Mouse (Mus musculus): ENCODE results near the gene Trcg1. TPM values are rescaled to one million over a fixed set of nuclear protein-coding genes. Genes with fewer than 3 reads are reported as not detected.
"Not testable (repeated sequence)": the region's sequence is repeated elsewhere in the genome, so short reads cannot be mapped to it uniquely, and the experiment has no call there.

Gene Trcg1
- total RNA-seq (2021): not detected

DNA sequence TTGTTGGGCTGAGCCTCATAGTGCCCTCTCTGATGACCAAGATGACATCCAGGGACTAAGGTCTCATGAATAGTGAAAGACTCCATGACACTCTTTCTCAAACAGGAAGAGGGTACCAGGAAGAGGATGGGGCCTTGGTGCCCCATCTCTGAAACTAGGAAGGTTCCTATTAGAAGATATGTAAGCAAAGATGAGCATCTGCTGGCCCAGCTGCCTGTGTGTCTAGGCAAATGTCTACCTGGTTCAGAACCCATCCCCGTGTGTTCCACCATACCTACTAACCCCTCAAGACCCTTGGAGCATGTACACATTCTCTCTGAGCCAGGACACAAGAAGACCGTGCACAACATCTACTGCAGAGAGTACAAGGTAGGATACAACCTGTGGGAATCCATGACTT lies at the start of gene Trcg1:
Trcg1 (plus strand) TSS at position 301 of the 400 bp plus-strand sequence.
- intact Hi-C loops (cut with DNase I): no loop called here
- DNase-seq (ENCODE audit: extremely low spot score in 1 of 2, low spot score in 2 of 2): no peak

GRCm38 (mm10) chr9:57196708-57197107 lies 39.6 kb upstream of the Trcg1 start:
- no peak for DNase-seq (ENCODE audit: extremely low spot score in 1 of 2, low spot score in 2 of 2)
- intact Hi-C loops (cut with DNase I): no loop called here

- intact Hi-C loops (cut with DNase I): no loop called here
- DNase-seq (ENCODE audit: extremely low spot score in 1 of 2, low spot score in 2 of 2): no peak
These were observed 38.9 kb upstream of the Trcg1 start for GRCm38 (mm10) chr9:57197414-57197813.

GRCm38 (mm10) chr9:57202981-57203380 lies 33.4 kb upstream of the Trcg1 start:
- intact Hi-C loops (cut with DNase I): loop anchor here (5.0 kb wide), 1 partner anchor 36 kb away; no protein-coding TSS in a partner anchor
- no peak for DNase-seq (ENCODE audit: extremely low spot score in 1 of 2, low spot score in 2 of 2)

GRCm38 (mm10) chr9:57203571-57203970 lies 32.8 kb upstream of the Trcg1 start:
- not testable (repeated sequence) for DNase-seq (ENCODE audit: extremely low spot score in 1 of 2, low spot score in 2 of 2)
- intact Hi-C loops (cut with DNase I): loop anchor here (5.0 kb wide), 1 partner anchor 36 kb away; no protein-coding TSS in a partner anchor

- intact Hi-C loops (cut with DNase I): no loop called here
- no peak for DNase-seq (ENCODE audit: extremely low spot score in 1 of 2, low spot score in 2 of 2)
These were observed 29.5 kb upstream of the Trcg1 start for GRCm38 (mm10) chr9:57206896-57207295.

DNA sequence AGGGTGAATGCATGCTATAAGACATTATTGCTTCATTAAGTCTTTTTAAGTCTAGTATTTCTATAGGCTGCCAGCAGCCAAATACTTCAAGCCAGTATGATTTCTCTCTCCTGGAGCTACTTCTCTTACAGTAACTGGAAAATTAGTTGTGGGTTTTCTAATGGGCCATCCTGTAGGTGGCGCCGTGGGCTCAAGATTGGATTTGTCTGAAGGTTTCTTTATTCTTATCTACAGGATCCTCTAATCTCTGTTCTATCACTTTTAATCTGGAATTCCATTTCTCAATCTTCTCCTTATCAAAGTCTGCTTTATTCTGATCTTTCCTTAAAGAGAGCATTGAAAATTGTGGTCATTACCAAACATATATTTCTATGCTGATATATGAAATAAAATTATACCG lies 27.0 kb upstream of the Trcg1 start:
- DNase-seq (ENCODE audit: extremely low spot score in 1 of 2, low spot score in 2 of 2): no peak
- intact Hi-C loops (cut with DNase I): no loop called here

DNA sequence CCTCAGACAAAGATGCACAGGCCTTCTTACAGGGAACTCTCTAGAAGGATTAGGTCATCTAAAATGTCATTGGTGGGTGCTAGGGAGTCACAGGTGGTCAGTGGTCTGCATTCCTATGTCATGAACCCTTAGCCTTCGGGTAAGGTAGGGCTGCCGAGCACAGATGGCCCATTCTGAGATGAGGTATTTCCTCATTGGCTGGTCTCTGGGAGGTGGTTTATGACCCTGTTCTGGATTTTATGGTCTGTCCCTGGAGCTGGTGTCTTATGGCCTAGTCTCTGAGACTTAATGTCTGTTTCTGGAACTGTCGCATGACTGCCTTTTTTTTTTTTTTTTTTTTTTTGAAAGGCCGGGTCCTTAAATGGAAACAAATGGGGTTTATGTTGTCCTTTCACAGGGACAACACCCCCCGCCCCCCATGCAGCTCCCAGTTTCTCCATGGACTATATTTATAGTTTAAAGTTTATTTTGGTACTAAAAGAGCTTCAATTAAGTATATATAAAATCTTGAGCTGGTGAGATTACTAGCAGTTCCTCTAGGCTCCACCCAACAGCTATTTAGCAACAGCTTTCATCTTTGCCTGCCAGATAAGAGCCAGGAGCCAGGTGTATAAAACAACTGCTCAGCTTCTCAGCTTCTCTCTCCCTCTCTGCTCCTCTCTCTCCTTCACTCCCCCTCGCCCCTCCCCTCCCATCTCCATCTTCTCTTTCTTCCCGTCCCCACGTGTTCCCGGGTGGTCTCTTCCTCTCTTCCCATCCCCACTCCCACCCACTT lies 23.7 kb upstream of the Trcg1 start:
- DNase-seq (ENCODE audit: extremely low spot score in 1 of 2, low spot score in 2 of 2): no peak
- intact Hi-C loops (cut with DNase I): loop anchor here (5.0 to 10.0 kb wide), 2 partner anchors 220 to 302 kb away; no protein-coding TSS in a partner anchor

DNA sequence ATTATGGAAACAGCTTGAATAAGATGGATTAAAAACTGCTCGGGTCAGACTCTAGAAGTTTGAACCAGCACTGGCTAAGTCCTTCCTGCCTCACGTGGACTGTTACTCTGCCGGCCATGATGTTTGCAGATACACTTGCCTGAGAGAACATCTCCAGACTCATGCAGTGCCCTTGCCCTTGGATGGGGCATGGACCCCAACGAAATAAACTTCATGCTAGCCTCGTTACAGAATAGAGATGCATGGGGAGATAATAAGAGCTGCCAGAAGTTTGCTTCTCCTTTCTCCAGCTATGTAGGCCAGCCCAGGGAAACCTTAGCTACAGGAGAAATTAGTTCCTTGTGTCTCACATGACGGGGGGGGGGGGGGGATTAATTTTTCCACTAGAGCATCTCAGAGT lies 21.9 kb upstream of the Trcg1 start:
- intact Hi-C loops (cut with DNase I): loop anchor here (5.0 to 10.0 kb wide), 2 partner anchors 218 to 300 kb away; no protein-coding TSS in a partner anchor
- no peak for DNase-seq (ENCODE audit: extremely low spot score in 1 of 2, low spot score in 2 of 2)

- intact Hi-C loops (cut with DNase I): loop anchor here (10.0 kb wide), 1 partner anchor 298 kb away; no protein-coding TSS in a partner anchor
- no peak for DNase-seq (ENCODE audit: extremely low spot score in 1 of 2, low spot score in 2 of 2)
These were observed 19.1 kb upstream of the Trcg1 start for GRCm38 (mm10) chr9:57217220-57217619.

DNA sequence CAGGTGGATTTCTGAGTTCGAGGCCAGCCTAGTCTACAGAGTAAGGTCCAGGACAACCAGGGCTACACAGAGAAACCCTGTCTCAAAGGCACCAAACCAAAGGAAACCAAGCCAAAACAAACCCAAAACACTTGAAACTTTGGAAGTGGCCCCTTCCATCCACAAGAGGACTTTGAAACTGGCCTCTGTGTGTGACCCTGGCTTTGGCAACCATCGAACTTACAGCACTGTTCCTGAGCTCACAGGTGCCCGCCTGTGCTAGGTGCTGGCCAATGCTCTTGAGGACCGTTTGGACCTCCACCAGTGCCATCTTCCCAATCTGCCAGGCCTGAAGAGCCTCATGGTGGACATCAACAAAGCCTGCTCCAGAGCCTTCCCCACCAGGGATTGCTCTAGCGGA lies 17.6 kb upstream of the Trcg1 start:
- no peak for DNase-seq (ENCODE audit: extremely low spot score in 1 of 2, low spot score in 2 of 2)
- intact Hi-C loops (cut with DNase I): loop anchor here (10.0 kb wide), 1 partner anchor 296 kb away; no protein-coding TSS in a partner anchor

DNA sequence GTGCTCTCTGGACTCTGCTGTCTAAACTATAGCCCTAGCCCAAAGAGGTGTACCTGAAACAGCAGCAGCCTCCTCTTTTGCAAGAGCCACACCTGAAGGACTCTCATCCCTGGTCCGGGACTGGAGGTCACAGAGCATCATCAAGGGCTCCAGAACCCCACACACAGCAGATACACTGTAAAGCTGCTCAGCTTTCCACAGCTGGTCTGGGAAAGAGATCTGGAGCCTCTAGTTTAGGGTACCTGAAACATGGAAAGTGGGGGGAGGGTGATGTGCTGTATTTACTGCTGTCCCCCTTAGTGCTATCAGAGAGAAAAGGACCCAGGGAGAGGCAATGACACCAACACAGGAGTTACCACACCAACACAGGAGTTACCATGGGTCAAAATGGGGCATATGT lies 16.8 kb upstream of the Trcg1 start:
- intact Hi-C loops (cut with DNase I): loop anchor here (10.0 kb wide), 1 partner anchor 295 kb away; no protein-coding TSS in a partner anchor
- DNase-seq (ENCODE audit: extremely low spot score in 1 of 2, low spot score in 2 of 2): no peak

- peak in 1 of 2 experiments; percentile 20 for DNase-seq (ENCODE audit: extremely low spot score in 1 of 2, low spot score in 2 of 2)
- intact Hi-C loops (cut with DNase I): loop anchor here (5.0 to 10.0 kb wide), 2 partner anchors 58 to 296 kb away; partner anchors contain the start of gene Snx33
These were observed 16.0 kb upstream of the Trcg1 start for GRCm38 (mm10) chr9:57220356-57220755.

- intact Hi-C loops (cut with DNase I): loop anchor here (5.0 to 10.0 kb wide), 2 partner anchors 61 to 299 kb away; partner anchors contain the start of gene Snx33
- no peak for DNase-seq (ENCODE audit: extremely low spot score in 1 of 2, low spot score in 2 of 2)
These were observed 13.0 kb upstream of the Trcg1 start for GRCm38 (mm10) chr9:57223341-57223740.

- intact Hi-C loops (cut with DNase I): loop anchor here (10.0 kb wide), 1 partner anchor 301 kb away; the partner anchor contains the start of gene Snx33
- DNase-seq (ENCODE audit: extremely low spot score in 1 of 2, low spot score in 2 of 2): no peak
These were observed 10.4 kb upstream of the Trcg1 start for GRCm38 (mm10) chr9:57225780-57226627.

- intact Hi-C loops (cut with DNase I): loop anchor here (10.0 kb wide), 1 partner anchor 302 kb away; the partner anchor contains the start of gene Snx33
- DNase-seq (ENCODE audit: extremely low spot score in 1 of 2, low spot score in 2 of 2): not testable (repeated sequence)
These were observed 9.7 kb upstream of the Trcg1 start for GRCm38 (mm10) chr9:57226628-57227122.

DNA sequence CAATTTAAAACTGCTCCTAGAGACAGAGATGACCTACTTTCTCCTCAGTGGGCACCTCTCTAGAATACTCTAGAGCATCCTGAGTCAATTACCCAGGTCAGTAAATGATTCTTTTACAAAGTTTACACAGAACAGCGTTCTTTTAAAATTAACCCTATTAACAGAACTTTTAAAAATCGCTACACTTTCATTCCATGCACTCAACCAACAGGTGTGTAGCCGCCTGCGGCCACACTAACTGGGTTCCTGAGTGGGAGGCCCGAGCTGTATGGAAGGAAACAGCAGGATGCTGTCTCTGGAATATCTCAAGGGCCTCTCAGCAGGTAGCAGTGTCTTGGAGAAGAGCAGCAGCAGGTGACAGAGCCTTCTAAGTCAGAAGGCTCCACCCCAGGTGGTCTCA lies 9.2 kb upstream of the Trcg1 start:
- intact Hi-C loops (cut with DNase I): loop anchor here (10.0 kb wide), 1 partner anchor 302 kb away; the partner anchor contains the start of gene Snx33
- no peak for DNase-seq (ENCODE audit: extremely low spot score in 1 of 2, low spot score in 2 of 2)

- intact Hi-C loops (cut with DNase I): loop anchor here (10.0 kb wide), 1 partner anchor 303 kb away; the partner anchor contains the start of gene Snx33
These were observed 8.2 kb upstream of the Trcg1 start for GRCm38 (mm10) chr9:57228186-57228585.

DNA sequence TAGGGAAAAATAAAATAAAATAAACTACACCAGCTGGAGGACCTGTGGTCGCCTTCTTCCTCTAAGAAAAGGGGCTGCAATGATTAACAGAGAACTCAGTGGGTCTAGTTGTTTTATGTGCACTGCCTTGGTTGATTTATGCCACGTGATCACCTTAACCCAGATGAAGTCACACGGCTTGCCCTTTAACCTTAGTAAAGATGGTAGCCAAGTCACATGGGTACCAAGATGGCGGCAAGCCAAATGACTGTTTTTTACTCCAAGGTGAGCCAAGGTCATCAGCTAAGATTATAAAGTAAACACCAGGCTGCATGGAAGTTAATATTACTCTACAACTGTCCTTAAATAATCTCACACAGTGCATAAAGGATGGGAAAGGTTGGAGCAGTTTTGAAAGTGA lies 6.6 kb upstream of the Trcg1 start:
- DNase-seq (ENCODE audit: extremely low spot score in 1 of 2, low spot score in 2 of 2): no peak
- intact Hi-C loops (cut with DNase I): loop anchor here (10.0 kb wide), 1 partner anchor 305 kb away; the partner anchor contains the start of gene Snx33

More at GRCm38 (mm10) chr9:57228186-57228585, 8.2 kb upstream of the Trcg1 start:
- no peak for DNase-seq (ENCODE audit: extremely low spot score in 1 of 2, low spot score in 2 of 2)
